27 mouse cellular contexts compared by ENCODE assay signal in genomic region chr4:86734088-86734841, GRCm38 (mm10). TPM values are rescaled to one million over a fixed set of nuclear protein-coding genes. Genes with fewer than 3 reads are reported as not detected.
DNase-seq lines count a peak whose midpoint lies in the region; ATAC-seq lines count a peak whose summit lies in the region.
"Had no signal": no experiment of that assay in that cellular context is flagged by ENCODE, and none has a peak within 500 bp of the region (broad histone marks: within the 10 kb centered on the region; RNA-seq: fewer than 3 reads in every experiment).

No protein-coding gene starts in this region.

- H3K9me3 ChIP-seq in forebrain, embryonic 10.5 days = no peaks in the 10 kb centered on the region
- H3K9me3 ChIP-seq: hindbrain, embryonic 10.5 days; hindbrain, embryonic 15.5 days; liver, embryonic 13.5 days had no signal

- H3K4me3 ChIP-seq in forebrain, embryonic 10.5 days = no peak overlapping the region
- H3K4me3 ChIP-seq: hindbrain, embryonic 10.5 days; hindbrain, embryonic 15.5 days; liver, embryonic 13.5 days had no signal

- DNase-seq in adrenal gland, postnatal 36 days = peak; percentile 11 to 31
- DNase-seq in adrenal gland, adult 8-10 months = no peak
- DNase-seq in R1 (ENCODE audit: low read depth, low spot score) (peak; percentile 86), adipocyte (ENCODE audit: low spot score) (no peak)
- no peak for DNase-seq in left cerebral cortex, postnatal 36 days (ENCODE audit: low spot score in 2 of 2)
- DNase-seq in forebrain, embryonic 10.5 days (ENCODE audit: extremely low spot score, low spot score) = no peak
- DNase-seq: cerebellum, adult 8-10 months; cerebellum, postnatal 25 days; heart, postnatal 14 days; kidney, adult 11 months; kidney, postnatal 14 days; left cerebral cortex, postnatal 4 days; liver, embryonic 13.5 days; lung, adult 2 months; lung, postnatal 10 days; midbrain, embryonic 14.5 days; right cerebral cortex, adult 18-20 months; spleen, adult 18-20 months had no signal

- H3K36me3 ChIP-seq in forebrain, embryonic 10.5 days (replicated peaks) = no peaks in the 10 kb centered on the region
- H3K36me3 ChIP-seq: hindbrain, embryonic 10.5 days; hindbrain, embryonic 15.5 days; liver, embryonic 13.5 days had no signal

- no peaks in the 10 kb centered on the region for H3K4me1 ChIP-seq in forebrain, embryonic 10.5 days
- H3K4me1 ChIP-seq: hindbrain, embryonic 10.5 days; hindbrain, embryonic 15.5 days had no signal

- no peaks in the 10 kb centered on the region for H3K27me3 ChIP-seq in forebrain, embryonic 10.5 days (ENCODE audit: poor library complexity, severe bottlenecking)
- H3K27me3 ChIP-seq: hindbrain, embryonic 15.5 days; liver, embryonic 13.5 days; Patski had no signal

- WGBS in forebrain, embryonic 10.5 days = 87% methylated on average over 19 of the region's 19 CpGs

- peak; percentile 94 for ATAC-seq in erythroid progenitor cell, adult 5-6 weeks (replicated peaks; ENCODE audit: low FRiP score, poor library complexity, severe bottlenecking)
- ATAC-seq: activated CD4-positive, CD25-positive, alpha-beta regulatory T cell, adult 4 months; CD4-positive, CD25-positive, alpha-beta regulatory T cell, adult 4 months; forebrain, embryonic 16.5 days; inflammation-experienced regulatory T-cells, adult 6 months; Patski had no signal

- intact Hi-C loops in left cerebral cortex, postnatal 36 days (cut with DNase I) = no loop called here

- no peak overlapping the region for H3K27ac ChIP-seq in forebrain, embryonic 10.5 days
- H3K27ac ChIP-seq: hindbrain, embryonic 10.5 days; hindbrain, embryonic 15.5 days; liver, embryonic 13.5 days; macrophage had no signal

RNA-seq across cellular contexts. Expression of gene Dennd4c, which starts 14.1 kb away (rescaled TPM):
- total RNA-seq in adrenal gland, postnatal 36 days (2021) = 10 to 100 TPM; 48.2 to 55.4 TPM
- 10 to 100 TPM; 47.1 to 67.8 (median 57.7) TPM for total RNA-seq in adrenal gland, adult 8-10 months (2022)
- total RNA-seq in erythroid progenitor cell, adult 5-6 weeks (2015; ENCODE audit: low replicate concordance) = 9.2 and 12.3 TPM in 2 replicates
- total RNA-seq in erythroid progenitor cell, adult 5-6 weeks (2017; ENCODE audit: low replicate concordance) = 10.5 and 11.8 TPM in 2 replicates
- total RNA-seq in left cerebral cortex, postnatal 36 days (2021) = 10 to 100 TPM; 10.5 TPM
- polyA plus RNA-seq in forebrain, embryonic 10.5 days (2016; fragmentation: Nextera tagmentation; extraction: Ambion mirVana) = 6.2 and 6.4 TPM in 2 replicates

Comparison
In these comparisons a context has a peak if more than half of its experiments do, and no peak if none do; other contexts are left out.
1. DNase-seq: peak in adrenal gland, postnatal 36 days (2 of 2) and R1 (single experiment); none in adrenal gland, adult 8-10 months (single experiment), adipocyte (single experiment), left cerebral cortex, postnatal 36 days (0 of 2) and forebrain, embryonic 10.5 days (single experiment).